Mouse (Mus musculus) liver, embryonic 14.5 days (tissue): ENCODE measurements around the gene Epb41l1.

Experiments used
- CTCF ChIP-seq: IDR thresholded peaks from 2 replicates; pipeline ENCODE4 v1.5.1; 2016; ENCODE audit warnings: antibody characterized with exemption, low read depth, control low read depth
- EP300 ChIP-seq: IDR thresholded peaks from 2 replicates; pipeline ENCODE4 v1.6.1; 2016; ENCODE audit warnings: antibody characterized with exemption, low read depth

DNA sequence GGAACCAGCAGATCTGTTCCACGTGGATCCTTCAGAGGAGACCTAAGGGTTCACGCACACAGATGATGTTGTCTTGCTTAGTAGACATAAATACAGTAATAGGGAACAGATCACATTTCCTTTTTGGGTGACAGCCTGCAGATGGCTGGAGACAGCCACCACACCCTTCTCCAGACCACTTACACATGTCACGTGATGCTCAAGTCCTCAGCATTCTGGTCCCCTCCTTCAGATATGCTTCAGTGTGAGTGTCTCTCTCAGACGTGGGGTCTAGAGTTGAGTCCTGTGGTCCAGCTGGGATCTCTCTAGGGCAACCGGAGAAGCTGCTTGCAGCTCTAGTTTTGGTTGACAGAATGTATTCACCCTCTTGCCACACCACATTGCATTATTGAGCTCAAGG lies 2.2 kb upstream of the Epb41l1 start:
- TF ChIP-seq CTCF (no peak), EP300 (no peak)
